Mouse (Mus musculus) limb, embryonic 15.5 days (tissue): ENCODE results near the gene Cenpq. TPM values are rescaled to one million over a fixed set of nuclear protein-coding genes. Genes with fewer than 3 reads are reported as not detected.

ENCODE experiments used
- ATAC-seq: fragments of 200-750 bp; cut with Nextera tagmentation; 2 replicates; pipeline ENCODE4 v1.8.0; 2017; ENCODE audit warnings: low read depth, moderate TSS enrichment; ENCODE audit not compliant: insufficient number of reproducible peaks, low FRiP score, low TSS enrichment
- H3K27ac ChIP-seq: fragments of 300-500 bp; sonication (generic); 2 replicates; pipeline ENCODE4 v1.5.1; 2015; ENCODE audit warnings: moderate library complexity, mild to moderate bottlenecking, inconsistent platforms
- H3K27me3 ChIP-seq: fragments of 300-500 bp; sonication (generic); 2 replicates; pipeline ENCODE4 v1.6.1; 2015; ENCODE audit warnings: inconsistent platforms
- H3K36me3 ChIP-seq: fragments of 300-500 bp; sonication (generic); 2 replicates; pipeline ENCODE4 v1.6.1; 2015; ENCODE audit warnings: inconsistent platforms
- H3K4me1 ChIP-seq: fragments of 300-500 bp; sonication (generic); 2 replicates; pipeline ENCODE4 v1.6.1; 2015; ENCODE audit warnings: inconsistent platforms
- H3K4me2 ChIP-seq: fragments of 300-500 bp; sonication (generic); 2 replicates; pipeline ENCODE4 v1.6.1; 2015; ENCODE audit warnings: mild to moderate bottlenecking, inconsistent platforms
- H3K4me3 ChIP-seq: fragments of 300-500 bp; sonication (generic); 2 replicates; pipeline ENCODE4 v1.5.1; 2015; ENCODE audit warnings: mild to moderate bottlenecking, inconsistent platforms
- H3K9ac ChIP-seq: fragments of 300-500 bp; sonication (generic); 2 replicates; pipeline ENCODE4 v1.6.1; 2015; ENCODE audit warnings: inconsistent platforms
- H3K9me3 ChIP-seq: fragments of 300-500 bp; sonication (generic); 2 replicates; pipeline ENCODE4 v1.6.1; 2016; ENCODE audit warnings: inconsistent platforms
- WGBS: fragments of 180-500 bp; shearing (Covaris S2); methylation state at CpG from one replicate; pipeline ENCODE4 v1.1.7; 2015; 5-methylcytosine and 5-hydroxymethylcytosine counted together
- polyA plus RNA-seq: library from polyadenylated mRNA; unstranded; fragments of >200 nt; fragmentation: Nextera tagmentation; extraction: Ambion mirVana; gene quantifications from 2 replicates; pipeline ENCODE4 v1.2.1, GENCODE M21; 2015

Gene Cenpq
- 20.3 and 21.9 TPM in 2 replicates for polyA plus RNA-seq

GRCm38 (mm10) chr17:40934420-40935231 is at the start of gene Cenpq, which contains the start of gene Mut:
Cenpq (minus strand) TSS chr17:40935047.
Mut (plus strand) TSS chr17:40934685.
- ATAC-seq = peak; percentile 99

GRCm38 (mm10) chr17:40977914-40978313 is 43.1 kb upstream of the Cenpq start:
- Histone ChIP-seq H3K4me1 (no peaks in the 10 kb centered on the region), H3K36me3 (no peaks in the 10 kb centered on the region), H3K27me3 (no peaks in the 10 kb centered on the region), H3K27ac (no peak overlapping the region), H3K4me3 (no peak overlapping the region), H3K9ac (no peak overlapping the region), H3K4me2 (no peak overlapping the region), H3K9me3 (no peaks in the 10 kb centered on the region)
- ATAC-seq = no peak
- 65% methylated on average over 11 of the region's 11 CpGs for WGBS

More at GRCm38 (mm10) chr17:40934420-40935231, at the start of gene Cenpq, which contains the start of gene Mut:
- peaks cover 6% of the 10 kb centered on the region; the same call in 1 of the 2 replicates for H3K4me1 ChIP-seq
- H3K4me3 ChIP-seq = peak within 1 kb of the TSS; percentile 74
- peak within 1 kb of the TSS; percentile 64 for H3K9ac ChIP-seq
- under 1% methylated on average over 50 of the region's 50 CpGs for WGBS
- no peaks in the 10 kb centered on the region for H3K27me3 ChIP-seq
- peaks cover 17% of the 10 kb centered on the region for H3K36me3 ChIP-seq
- H3K9me3 ChIP-seq = no peaks in the 10 kb centered on the region
- peak within 1 kb of the TSS; percentile 70 for H3K4me2 ChIP-seq
- H3K27ac ChIP-seq = peak within 1 kb of the TSS; percentile 97

GRCm38 (mm10) chr17:40948518-40948917 is 13.7 kb upstream of the Cenpq start:
- no peaks in the 10 kb centered on the region for H3K4me1 ChIP-seq
- H3K4me2 ChIP-seq = no peak overlapping the region
- H3K9me3 ChIP-seq = no peaks in the 10 kb centered on the region
- 90% methylated on average over 3 of the region's 3 CpGs for WGBS
- H3K4me3 ChIP-seq = no peak overlapping the region
- no peaks in the 10 kb centered on the region for H3K27me3 ChIP-seq
- no peak for ATAC-seq
- H3K9ac ChIP-seq = no peak overlapping the region
- H3K27ac ChIP-seq = no peak overlapping the region
- H3K36me3 ChIP-seq = peaks cover 41% of the 10 kb centered on the region

- Histone ChIP-seq H3K4me2 (peak overlapping the region; percentile 70), H3K4me3 (peak overlapping the region; percentile 74), H3K4me1 (peaks cover 6% of the 10 kb centered on the region; the same call in 1 of the 2 replicates), H3K9ac (peak overlapping the region; percentile 11), H3K27ac (peak overlapping the region; percentile 97; the same call in 1 of the 2 replicates), H3K27me3 (no peaks in the 10 kb centered on the region), H3K36me3 (peaks cover 17% of the 10 kb centered on the region), H3K9me3 (no peaks in the 10 kb centered on the region)
- under 1% methylated on average over 14 of the region's 14 CpGs for WGBS
- no peak for ATAC-seq
These were observed 862 bp downstream of the Cenpq start for GRCm38 (mm10) chr17:40933985-40934384.

GRCm38 (mm10) chr17:40915499-40915898 is 19.3 kb downstream of the Cenpq start:
- Histone ChIP-seq H3K4me3 (no peak overlapping the region), H3K36me3 (no peaks in the 10 kb centered on the region), H3K27me3 (no peaks in the 10 kb centered on the region), H3K9me3 (no peaks in the 10 kb centered on the region), H3K27ac (no peak overlapping the region), H3K4me2 (no peak overlapping the region), H3K4me1 (no peaks in the 10 kb centered on the region), H3K9ac (no peak overlapping the region)
- 80% methylated on average over 2 of the region's 2 CpGs for WGBS
- no peak for ATAC-seq

- Histone ChIP-seq H3K9me3 (no peaks in the 10 kb centered on the region), H3K27me3 (no peaks in the 10 kb centered on the region), H3K4me1 (no peaks in the 10 kb centered on the region), H3K27ac (no peak within 1 kb of the TSS), H3K9ac (no peak within 1 kb of the TSS), H3K36me3 (no peaks in the 10 kb centered on the region), H3K4me3 (no peak within 1 kb of the TSS), H3K4me2 (no peak within 1 kb of the TSS)
- ATAC-seq = no peak
- 90% methylated on average over 2 of the region's 2 CpGs for WGBS
These were observed 20.6 kb downstream of the Cenpq start, which contains the start of gene Glyatl3 for GRCm38 (mm10) chr17:40914250-40914649. Glyatl3 (minus strand) TSS chr17:40914350.

- 8% methylated on average over 14 of the region's 14 CpGs for WGBS
These were observed 30.1 kb downstream of the Cenpq start for GRCm38 (mm10) chr17:40904721-40905154.

GRCm38 (mm10) chr17:40904056-40904597 is 30.7 kb downstream of the Cenpq start:
- Histone ChIP-seq H3K36me3 (no peaks in the 10 kb centered on the region), H3K4me3 (no peak overlapping the region), H3K9me3 (no peaks in the 10 kb centered on the region), H3K27me3 (no peaks in the 10 kb centered on the region), H3K27ac (no peak overlapping the region), H3K9ac (no peak overlapping the region), H3K4me2 (no peak overlapping the region), H3K4me1 (0 out of 2 replicates have a peak, but pooled peaks cover 3% of the 10 kb centered on the region)
- WGBS = 7% methylated on average over 11 of the region's 11 CpGs
- no peak for ATAC-seq

More at GRCm38 (mm10) chr17:40904721-40905154, 30.1 kb downstream of the Cenpq start:
- H3K4me3 ChIP-seq = no peak overlapping the region; the same call in 1 of the 2 replicates
- no peaks in the 10 kb centered on the region for H3K36me3 ChIP-seq
- ATAC-seq = no peak
- H3K9ac ChIP-seq = no peak overlapping the region
- 0 out of 2 replicates have a peak, but pooled peaks cover 3% of the 10 kb centered on the region for H3K4me1 ChIP-seq
- peak overlapping the region; percentile 30 for H3K4me2 ChIP-seq
- no peaks in the 10 kb centered on the region for H3K27me3 ChIP-seq
- no peaks in the 10 kb centered on the region for H3K9me3 ChIP-seq
- H3K27ac ChIP-seq = no peak overlapping the region

- ATAC-seq = no peak
- Histone ChIP-seq H3K4me3 (no peak overlapping the region), H3K9me3 (no peaks in the 10 kb centered on the region), H3K4me1 (0 out of 2 replicates have a peak, but pooled peaks cover 3% of the 10 kb centered on the region), H3K27me3 (no peaks in the 10 kb centered on the region), H3K9ac (no peak overlapping the region), H3K4me2 (no peak overlapping the region), H3K36me3 (no peaks in the 10 kb centered on the region), H3K27ac (no peak overlapping the region)
- 71% methylated on average over 4 of the region's 4 CpGs for WGBS
These were observed 31.5 kb downstream of the Cenpq start for GRCm38 (mm10) chr17:40903345-40903744.

- no peaks in the 10 kb centered on the region for H3K9me3 ChIP-seq
- no peak for ATAC-seq
- no peak overlapping the region for H3K27ac ChIP-seq
- no peak overlapping the region for H3K4me3 ChIP-seq
- 0 out of 2 replicates have a peak, but pooled peaks cover 2% of the 10 kb centered on the region for H3K4me1 ChIP-seq
- H3K9ac ChIP-seq = no peak overlapping the region
- no peak overlapping the region for H3K4me2 ChIP-seq
- 48% methylated on average over 4 of the region's 4 CpGs for WGBS
- H3K36me3 ChIP-seq = no peaks in the 10 kb centered on the region
- no peaks in the 10 kb centered on the region for H3K27me3 ChIP-seq
These were observed 35.0 kb downstream of the Cenpq start for GRCm38 (mm10) chr17:40899783-40900363.

- 69% methylated on average over 1 of the region's 1 CpGs for WGBS
- Histone ChIP-seq H3K4me2 (no peak overlapping the region), H3K4me1 (no peaks in the 10 kb centered on the region), H3K36me3 (no peaks in the 10 kb centered on the region), H3K9me3 (no peaks in the 10 kb centered on the region), H3K9ac (no peak overlapping the region), H3K27ac (no peak overlapping the region), H3K27me3 (no peaks in the 10 kb centered on the region), H3K4me3 (no peak overlapping the region)
- ATAC-seq = no peak
These were observed 38.0 kb downstream of the Cenpq start for GRCm38 (mm10) chr17:40896863-40897262.
